Mouse (Mus musculus) forebrain, embryonic 11.5 days (tissue): ENCODE measurements around the gene Cyb5r1. TPM values are rescaled to one million over a fixed set of nuclear protein-coding genes. Genes with fewer than 3 reads are reported as not detected.

Source experiments
- ATAC-seq: fragments of 200-750 bp; cut with Nextera tagmentation; replicated peaks from 2 replicates; pipeline ENCODE4 v1.8.0; 2017; ENCODE audit warnings: moderate TSS enrichment; ENCODE audit not compliant: low FRiP score
- DNase-seq: peaks from one replicate; pipeline ENCODE4 v3.0.0-alpha.2; 2017; ENCODE audit warnings: low spot score
- H3K27ac ChIP-seq: fragments of 300-500 bp; sonication (generic); 2 replicates; pipeline ENCODE4 v1.5.1; 2014; ENCODE audit warnings: low read depth, low read length
- H3K27me3 ChIP-seq: fragments of 300-500 bp; sonication (generic); 2 replicates; pipeline ENCODE4 v1.6.1; 2014; ENCODE audit warnings: mild to moderate bottlenecking, low read length, mixed read lengths; ENCODE audit not compliant: control insufficient read depth, insufficient read depth
- H3K36me3 ChIP-seq: fragments of 300-500 bp; sonication (generic); 2 replicates; pipeline ENCODE4 v1.6.1; 2014; ENCODE audit warnings: mild to moderate bottlenecking, low read length, moderate library complexity, mixed read lengths; ENCODE audit not compliant: control insufficient read depth, insufficient read depth
- H3K4me1 ChIP-seq: fragments of 300-500 bp; sonication (generic); replicated peaks from 2 replicates; pipeline ENCODE4 v1.6.1; 2014; ENCODE audit warnings: low read length, mixed read lengths; ENCODE audit not compliant: control insufficient read depth, insufficient read depth
- H3K4me2 ChIP-seq: fragments of 300-500 bp; sonication (generic); 2 replicates; pipeline ENCODE4 v1.6.1; 2014; ENCODE audit warnings: low read depth, mild to moderate bottlenecking, low read length, moderate library complexity, mixed read lengths; ENCODE audit not compliant: severe bottlenecking
- H3K4me3 ChIP-seq: fragments of 300-500 bp; sonication (generic); 2 replicates; pipeline ENCODE4 v1.5.1; 2014; ENCODE audit warnings: low read depth, low read length
- H3K9ac ChIP-seq: fragments of 300-500 bp; sonication (generic); 2 replicates; pipeline ENCODE4 v1.6.1; 2014; ENCODE audit warnings: low read length
- H3K9me3 ChIP-seq: fragments of 300-500 bp; sonication (generic); 2 replicates; pipeline ENCODE4 v1.6.1; 2016; ENCODE audit warnings: low read length, mixed read lengths; ENCODE audit not compliant: control insufficient read depth
- WGBS: fragments of 180-500 bp; shearing (Covaris S2); extraction: QIAGEN DNeasy Blood & Tissue Kit; methylation state at CpG from one replicate; pipeline ENCODE4 v1.1.7; 2014; 5-methylcytosine and 5-hydroxymethylcytosine counted together
- polyA plus RNA-seq: library from polyadenylated mRNA; unstranded; fragments of >200 nt; fragmentation: Nextera tagmentation; extraction: Ambion mirVana; gene quantifications from 2 replicates; pipeline ENCODE4 v1.2.1, GENCODE M21; 2014

The Cyb5r1 gene
- polyA plus RNA-seq, 1 experiment from 2014 or later = 25.8 TPM

GRCm38 (mm10) chr1:134374124-134374523, 31.2 kb upstream of the Cyb5r1 start:
- ATAC-seq = no peak
- H3K27ac ChIP-seq = no peak overlapping the region
- WGBS = 85% methylated on average over 2 of the region's 2 CpGs
- H3K4me1 ChIP-seq = no peaks in the 10 kb centered on the region
- H3K4me2 ChIP-seq = no peak overlapping the region
- no peaks in the 10 kb centered on the region for H3K9me3 ChIP-seq
- no peak overlapping the region for H3K9ac ChIP-seq
- H3K27me3 ChIP-seq = no peaks in the 10 kb centered on the region
- no peak overlapping the region for H3K4me3 ChIP-seq
- no peaks in the 10 kb centered on the region for H3K36me3 ChIP-seq
- no peak for DNase-seq

GRCm38 (mm10) chr1:134381051-134381450, 24.3 kb upstream of the Cyb5r1 start:
- Histone ChIP-seq H3K27ac (no peak overlapping the region), H3K9ac (no peak overlapping the region), H3K9me3 (no peaks in the 10 kb centered on the region), H3K4me3 (no peak overlapping the region), H3K36me3 (no peaks in the 10 kb centered on the region), H3K4me2 (no peak overlapping the region), H3K27me3 (no peaks in the 10 kb centered on the region; the same call in 1 of the 2 replicates), H3K4me1 (no peaks in the 10 kb centered on the region)
- ATAC-seq = no peak
- 78% methylated on average over 2 of the region's 2 CpGs for WGBS
- no peak for DNase-seq

- no peaks in the 10 kb centered on the region; the same call in 1 of the 2 replicates for H3K27me3 ChIP-seq
- peak overlapping the region; percentile 10; the same call in 1 of the 2 replicates for H3K4me3 ChIP-seq
- no peak overlapping the region for H3K9ac ChIP-seq
- peak overlapping the region; percentile 37 for H3K4me2 ChIP-seq
- ATAC-seq = no peak
- H3K4me1 ChIP-seq = no peaks in the 10 kb centered on the region
- no peaks in the 10 kb centered on the region for H3K36me3 ChIP-seq
- no peak overlapping the region for H3K27ac ChIP-seq
- WGBS = 15% methylated on average over 19 of the region's 19 CpGs
- DNase-seq = no peak
- no peaks in the 10 kb centered on the region for H3K9me3 ChIP-seq
These were observed 23.3 kb upstream of the Cyb5r1 start for GRCm38 (mm10) chr1:134381795-134382625.

- ATAC-seq (no peak), DNase-seq (no peak)
- no peaks in the 10 kb centered on the region for H3K36me3 ChIP-seq
- no peak overlapping the region for H3K4me3 ChIP-seq
- H3K27ac ChIP-seq = no peak overlapping the region
- H3K27me3 ChIP-seq = no peaks in the 10 kb centered on the region; the same call in 1 of the 2 replicates
- WGBS = 82% methylated on average over 4 of the region's 4 CpGs
- H3K9ac ChIP-seq = no peak overlapping the region
- no peak overlapping the region for H3K4me2 ChIP-seq
- H3K4me1 ChIP-seq = no peaks in the 10 kb centered on the region
- no peaks in the 10 kb centered on the region for H3K9me3 ChIP-seq
These were observed 20.8 kb upstream of the Cyb5r1 start for GRCm38 (mm10) chr1:134384581-134384980.

- Histone ChIP-seq H3K9ac (no peak overlapping the region), H3K9me3 (no peaks in the 10 kb centered on the region), H3K4me1 (no peaks in the 10 kb centered on the region), H3K4me3 (no peak overlapping the region), H3K36me3 (no peaks in the 10 kb centered on the region), H3K4me2 (no peak overlapping the region), H3K27ac (no peak overlapping the region), H3K27me3 (no peaks in the 10 kb centered on the region; the same call in 1 of the 2 replicates)
- no peak for DNase-seq
- ATAC-seq = no peak
These were observed 20.2 kb upstream of the Cyb5r1 start for GRCm38 (mm10) chr1:134385176-134385575.

- Histone ChIP-seq H3K9me3 (no peaks in the 10 kb centered on the region), H3K9ac (no peak within 1 kb of the TSS), H3K27ac (no peak within 1 kb of the TSS), H3K36me3 (no peaks in the 10 kb centered on the region), H3K27me3 (no peaks in the 10 kb centered on the region; the same call in 1 of the 2 replicates), H3K4me1 (no peaks in the 10 kb centered on the region), H3K4me3 (no peak within 1 kb of the TSS), H3K4me2 (no peak within 1 kb of the TSS)
- 89% methylated on average over 1 of the region's 1 CpGs for WGBS
- no peak for ATAC-seq
- DNase-seq = no peak
These were observed 19.7 kb upstream of the Cyb5r1 start, which contains the start of gene 4933406M09Rik for GRCm38 (mm10) chr1:134385666-134386065. Gene 4933406M09Rik (plus strand): TSS chr1:134385940.

- H3K4me3 ChIP-seq = no peak overlapping the region
- H3K27me3 ChIP-seq = no peaks in the 10 kb centered on the region
- H3K9me3 ChIP-seq = no peaks in the 10 kb centered on the region
- no peaks in the 10 kb centered on the region for H3K36me3 ChIP-seq
- DNase-seq (no peak), ATAC-seq (no peak)
- 63% methylated on average over 5 of the region's 5 CpGs for WGBS
- H3K4me1 ChIP-seq = no peaks in the 10 kb centered on the region
- no peak overlapping the region for H3K27ac ChIP-seq
- H3K9ac ChIP-seq = no peak overlapping the region
- no peak overlapping the region for H3K4me2 ChIP-seq
These were observed 11.5 kb upstream of the Cyb5r1 start for GRCm38 (mm10) chr1:134393827-134394226.

- Histone ChIP-seq H3K9me3 (no peaks in the 10 kb centered on the region; the same call in 1 of the 2 replicates), H3K36me3 (no peaks in the 10 kb centered on the region), H3K9ac (no peak overlapping the region), H3K4me2 (no peak overlapping the region), H3K4me1 (no peaks in the 10 kb centered on the region), H3K27me3 (no peaks in the 10 kb centered on the region), H3K4me3 (no peak overlapping the region), H3K27ac (no peak overlapping the region)
- no peak for DNase-seq
- no peak for ATAC-seq
- 92% methylated on average over 12 of the region's 12 CpGs for WGBS
These were observed 7.1 kb upstream of the Cyb5r1 start for GRCm38 (mm10) chr1:134398210-134398609.

- no peaks in the 10 kb centered on the region; the same call in 1 of the 2 replicates for H3K9me3 ChIP-seq
- H3K27me3 ChIP-seq = no peaks in the 10 kb centered on the region
- H3K36me3 ChIP-seq = no peaks in the 10 kb centered on the region
- no peak overlapping the region for H3K4me3 ChIP-seq
- no peak overlapping the region for H3K4me2 ChIP-seq
- H3K27ac ChIP-seq = no peak overlapping the region
- ATAC-seq = no peak
- H3K4me1 ChIP-seq = no peaks in the 10 kb centered on the region
- no peak overlapping the region for H3K9ac ChIP-seq
- DNase-seq = no peak
- 52% methylated on average over 5 of the region's 5 CpGs for WGBS
These were observed 5.6 kb upstream of the Cyb5r1 start for GRCm38 (mm10) chr1:134399735-134400134.
